ENCODE assay signal across 8 mouse cellular contexts in the genomic region with DNA sequence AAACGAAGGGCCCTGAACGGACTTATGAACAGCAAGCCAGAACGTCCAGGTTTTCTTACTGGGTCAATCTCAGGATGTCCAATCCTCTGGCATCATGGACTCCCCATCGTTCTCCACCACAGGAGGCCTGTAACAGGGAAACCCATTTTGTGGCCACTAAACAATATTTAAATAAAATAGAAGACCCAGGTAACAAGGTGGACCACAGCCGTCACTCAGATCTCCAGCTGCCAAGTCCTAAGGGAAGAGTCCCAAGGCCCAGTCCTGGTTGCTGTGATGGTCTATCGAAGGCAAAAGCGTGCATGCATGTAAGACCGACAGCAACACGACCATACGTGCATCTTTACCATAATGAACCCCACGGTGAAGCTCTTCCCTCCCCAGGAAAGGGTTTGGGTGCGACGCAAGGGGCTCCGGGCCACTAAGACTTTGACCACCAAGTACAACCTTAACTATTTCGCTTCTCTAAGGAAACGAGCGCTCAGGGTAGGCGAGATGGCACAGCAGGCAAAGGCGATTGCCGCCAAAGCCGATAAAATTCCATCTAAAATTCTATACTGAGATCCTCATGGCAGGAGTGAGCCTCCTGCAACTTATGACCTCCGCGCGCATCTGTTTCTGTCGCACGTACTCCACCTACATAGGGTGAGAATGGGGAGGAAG. TPM values are rescaled to one million over a fixed set of nuclear protein-coding genes. Genes with fewer than 3 reads are reported as not detected.
DNase-seq lines count a peak whose midpoint lies in the region; ATAC-seq and TF ChIP-seq lines count a peak whose summit lies in the region.

A gene (plus strand): TSS at position 480 of the 663 bp plus-strand sequence.

- H3K27ac ChIP-seq in kidney, embryonic 15.5 days = peak within 1 kb of the TSS; percentile 89
- H3K27ac ChIP-seq in MEL (ENCODE audit: control insufficient read depth, low read depth, low read length) = peak within 1 kb of the TSS; percentile 83
- peak within 1 kb of the TSS; percentile 80 for H3K27ac ChIP-seq in forebrain, embryonic 11.5 days (ENCODE audit: low read depth, low read length)
- peak within 1 kb of the TSS; percentile 89 for H3K27ac ChIP-seq in limb, embryonic 12.5 days

- 42% methylated on average over 26 of the region's 26 CpGs for WGBS in kidney, embryonic 15.5 days
- 42% methylated on average over 26 of the region's 26 CpGs for WGBS in forebrain, embryonic 11.5 days
- 40% methylated on average over 26 of the region's 26 CpGs for WGBS in limb, embryonic 12.5 days

- peaks cover 52% of the 10 kb centered on the region for H3K4me1 ChIP-seq in kidney, embryonic 15.5 days
- H3K4me1 ChIP-seq in MEL (ENCODE audit: control insufficient read depth in 1 of 2, insufficient read depth in 2 of 2, low read length in 2 of 2) = peaks cover 7 to 29% of the 10 kb centered on the region in 2 experiments
- H3K4me1 ChIP-seq in forebrain, embryonic 11.5 days (replicated peaks; ENCODE audit: control insufficient read depth, insufficient read depth, low read length) = peaks cover 10% of the 10 kb centered on the region; the same call in 1 of the 2 replicates
- H3K4me1 ChIP-seq in limb, embryonic 12.5 days (replicated peaks) = peaks cover 40% of the 10 kb centered on the region

- H3K4me2 ChIP-seq in kidney, embryonic 15.5 days = peak within 1 kb of the TSS; percentile 69
- H3K4me2 ChIP-seq in forebrain, embryonic 11.5 days (ENCODE audit: low read depth, low read length, severe bottlenecking) = peak within 1 kb of the TSS; percentile 58
- H3K4me2 ChIP-seq in limb, embryonic 12.5 days = peak within 1 kb of the TSS; percentile 70

- H3K4me3 ChIP-seq in kidney, embryonic 15.5 days (replicated peaks) = peak within 1 kb of the TSS; percentile 98
- H3K4me3 ChIP-seq in MEL (ENCODE audit: control insufficient read depth in 1 of 2, insufficient read depth in 1 of 2, low read depth in 2 of 2, low read length in 2 of 2) = peak within 1 kb of the TSS; percentile 81 to 99
- peak within 1 kb of the TSS; percentile 92 for H3K4me3 ChIP-seq in forebrain, embryonic 11.5 days (ENCODE audit: low read depth, low read length)
- H3K4me3 ChIP-seq in limb, embryonic 12.5 days (replicated peaks) = peak within 1 kb of the TSS; percentile 96

- TF ChIP-seq EP300 in MEL (IDR thresholded peaks at IDR 0.05; ENCODE audit: low read depth in 1 of 2, low read length in 2 of 2) = no peak

- intact Hi-C loops in heart, postnatal 25 days (cut with DNase I) = loop anchor here (1.0 kb wide), 2 partner anchors 33 to 163 kb away; no protein-coding TSS in a partner anchor

- H3K36me3 ChIP-seq in kidney, embryonic 15.5 days = peaks cover 21% of the 10 kb centered on the region
- peaks cover 0 to 18% of the 10 kb centered on the region in 2 experiments; a peak in 2 of 4 replicates for H3K36me3 ChIP-seq in MEL (ENCODE audit: control insufficient read depth in 1 of 2, insufficient read depth in 2 of 2, low read length in 2 of 2)
- peaks cover 4% of the 10 kb centered on the region for H3K36me3 ChIP-seq in forebrain, embryonic 11.5 days (ENCODE audit: control insufficient read depth, insufficient read depth, low read length)
- H3K36me3 ChIP-seq in limb, embryonic 12.5 days = peaks cover 26% of the 10 kb centered on the region

- no peak for DNase-seq in kidney, adult 18-20 months
- no peak for DNase-seq in MEL (ENCODE audit: low read depth, low spot score)
- no peak for DNase-seq in forebrain, embryonic 11.5 days (ENCODE audit: low spot score)
- DNase-seq in heart, postnatal 25 days (ENCODE audit: low spot score) = no peak
- no peak for DNase-seq in kidney, adult 11 months

- H3K79me2 ChIP-seq in MEL (ENCODE audit: control insufficient read depth, insufficient read depth, low read length, poor library complexity) = peaks cover 11% of the 10 kb centered on the region

- no peak for ATAC-seq in kidney, embryonic 15.5 days (replicated peaks; ENCODE audit: low FRiP score)
- ATAC-seq in forebrain, embryonic 11.5 days (replicated peaks; ENCODE audit: low FRiP score) = no peak
- no peak for ATAC-seq in limb, embryonic 12.5 days (ENCODE audit: insufficient number of reproducible peaks, insufficient read depth, low FRiP score, low TSS enrichment, low read depth)
- ATAC-seq in neutrophil, adult 5-6 weeks (ENCODE audit: extremely low read depth, insufficient number of reproducible peaks, low FRiP score, poor library complexity, severe bottlenecking) = no peak

- H3K9ac ChIP-seq in kidney, embryonic 15.5 days = peak within 1 kb of the TSS; percentile 91
- peak within 1 kb of the TSS; percentile 89 for H3K9ac ChIP-seq in MEL (ENCODE audit: control insufficient read depth, low read depth, low read length, poor library complexity, severe bottlenecking)
- peak within 1 kb of the TSS; percentile 92 for H3K9ac ChIP-seq in forebrain, embryonic 11.5 days (ENCODE audit: low read length)
- peak within 1 kb of the TSS; percentile 90 for H3K9ac ChIP-seq in limb, embryonic 12.5 days (replicated peaks)

- no peaks in the 10 kb centered on the region for H3K27me3 ChIP-seq in kidney, embryonic 15.5 days
- H3K27me3 ChIP-seq in MEL (ENCODE audit: control insufficient read depth in 1 of 2, insufficient read depth in 2 of 2, low read length in 2 of 2) = no peaks in the 10 kb centered on the region
- H3K27me3 ChIP-seq in forebrain, embryonic 11.5 days (ENCODE audit: control insufficient read depth, insufficient read depth, low read length) = no peaks in the 10 kb centered on the region; the same call in 1 of the 2 replicates
- H3K27me3 ChIP-seq in limb, embryonic 12.5 days = no peaks in the 10 kb centered on the region

- H3K9me3 ChIP-seq in kidney, embryonic 15.5 days (replicated peaks) = no peaks in the 10 kb centered on the region
- no peaks in the 10 kb centered on the region for H3K9me3 ChIP-seq in MEL (replicated peaks; ENCODE audit: insufficient read depth, low read length)
- no peaks in the 10 kb centered on the region for H3K9me3 ChIP-seq in forebrain, embryonic 11.5 days (ENCODE audit: control insufficient read depth, low read length)
- no peaks in the 10 kb centered on the region; the same call in 1 of the 2 replicates for H3K9me3 ChIP-seq in limb, embryonic 12.5 days

- no peak for TF ChIP-seq CTCF in MEL (IDR thresholded peaks at IDR 0.05 in 2 of 3, conservative IDR thresholded peaks at IDR 0.05 in 1 of 3; ENCODE audit: control insufficient read depth in 1 of 3, insufficient read depth in 1 of 3, low read depth in 2 of 3, low read length in 3 of 3, poor library complexity in 1 of 3, severe bottlenecking in 1 of 3)

- no peak for TF ChIP-seq RAD21 in MEL (IDR thresholded peaks at IDR 0.05; ENCODE audit: low read depth, low read length)

- no peak for TF ChIP-seq POLR2A in MEL (IDR thresholded peaks at IDR 0.05; ENCODE audit: control insufficient read depth in 1 of 2, insufficient read depth in 1 of 2, low read depth in 1 of 2, low read length in 2 of 2, poor library complexity in 1 of 2)

TF ChIP-seq in MEL, 35 proteins besides CTCF, POLR2A, EP300 and RAD21:
- TF ChIP-seq CHD1 (IDR thresholded peaks at IDR 0.05; ENCODE audit: low read depth, low read length) (no peak), ZC3H11A (IDR thresholded peaks at IDR 0.05; ENCODE audit: low read depth, low read length) (no peak), ETS1 (IDR thresholded peaks at IDR 0.05; ENCODE audit: low read depth, low read length) (peak; percentile 44; the same call in 1 of the 2 replicates)

RNA-seq across cellular contexts. Expression of the gene that starts here (rescaled TPM):
- 23.6 and 25.6 TPM in 2 replicates for polyA plus RNA-seq in kidney, embryonic 15.5 days (2015; fragmentation: Nextera tagmentation; extraction: Ambion mirVana)
- total RNA-seq in MEL (2012; rRNA removed) = 26.4 and 29.4 TPM in 2 replicates
- polyA plus RNA-seq in MEL (2012; ENCODE audit: insufficient read depth in 1 of 2, insufficient read length in 2 of 2, low read depth in 1 of 2, low replicate concordance in 2 of 2, missing spikeins in 1 of 2) = 100 to 1,000 TPM in 1 of 2 experiments, 10 to 100 TPM in 1; 37.4 to 113 TPM
- 36.2 and 39.4 TPM in 2 replicates for polyA plus RNA-seq in forebrain, embryonic 11.5 days (2014; fragmentation: Nextera tagmentation; extraction: Ambion mirVana)
- total RNA-seq in heart, postnatal 25 days (2021) = 10 to 100 TPM; 16.4 to 17.1 TPM
- 30.0 and 31.7 TPM in 2 replicates for polyA plus RNA-seq in limb, embryonic 12.5 days (2016; fragmentation: Nextera tagmentation; extraction: Ambion mirVana)
- total RNA-seq in neutrophil, adult 5-6 weeks (2017) = 36.3 and 37.8 TPM in 2 replicates
